Mouse (Mus musculus) Patski (cell line): ENCODE results near the gene Mvb12b. TPM values are rescaled to one million over a fixed set of nuclear protein-coding genes. Genes with fewer than 3 reads are reported as not detected.

ENCODE experiments used
- ATAC-seq: fragments of 100-300 bp; one replicate; pipeline ENCODE4 v1.8.0; 2021
- CTCF ChIA-PET: fragments of 350-600 bp; sonication (Branson Sonifier 250); formaldehyde crosslinking; loops from one replicate; lab custom pipeline; 2022; ENCODE audit warnings: inconsistent platforms; lab: Charles Lee
- POLR2A ChIA-PET: fragments of 350-600 bp; sonication (Branson Sonifier 250); formaldehyde crosslinking; loops from one replicate; lab custom pipeline; 2022; ENCODE audit warnings: antibody characterized with exemption, inconsistent platforms; lab: Charles Lee
- DNase-seq: peaks from one replicate; pipeline ENCODE4 v3.0.0-alpha.2; 2011; ENCODE audit warnings: low read depth, low spot score
- H3K27me3 ChIP-seq: fragments of 371-371 bp; one replicate; pipeline ENCODE4 v1.5.1; 2021
- CTCF ChIP-seq: fragments of 100-300 bp; IDR thresholded peaks from one replicate; pipeline ENCODE4 v1.5.1; 2021
- in situ Hi-C: fragments of 300-500 bp; cut with MboI; formaldehyde crosslinking; loops from 3 replicates; pipeline ENCODE4 v1.11.1; 2018; ENCODE audit warnings: low pct_unique_long_range_greater_than_20kb, mixed read lengths
- polyA plus RNA-seq: library from polyadenylated mRNA; unstranded; gene quantifications from one replicate; pipeline ENCODE4 v1.2.3, GENCODE M21; 2021

Mvb12b gene
- polyA plus RNA-seq, 1 experiment from 2014 or later, result 45.8 TPM

- ChIA-PET POLR2A (no interaction called here), CTCF (no interaction called here)
- in situ Hi-C loops, result loop anchor here (10.0 kb wide), 1 partner anchor 142 kb away; no protein-coding TSS in a partner anchor
- no peaks in the 10 kb centered on the region for H3K27me3 ChIP-seq
- DNase-seq (no peak), ATAC-seq (peak; percentile 45)
- TF ChIP-seq CTCF, result no peak
Observed at GRCm38 (mm10) chr2:33886386-33887327, 1.1 kb downstream of the Mvb12b start.

GRCm38 (mm10) chr2:33885264-33885651 lies 2.5 kb downstream of the Mvb12b start:
- no peak for DNase-seq
- ChIA-PET CTCF (no interaction called here), POLR2A (no interaction called here)
- TF ChIP-seq CTCF, result no peak
- no peak for ATAC-seq
- H3K27me3 ChIP-seq, result no peaks in the 10 kb centered on the region
- in situ Hi-C loops, result loop anchor here (10.0 kb wide), 1 partner anchor 140 kb away; no protein-coding TSS in a partner anchor

- DNase-seq, result no peak
- CTCF ChIA-PET, result no interaction called here
- TF ChIP-seq CTCF, result no peak
- H3K27me3 ChIP-seq, result no peaks in the 10 kb centered on the region
- POLR2A ChIA-PET, result no interaction called here
- ATAC-seq, result no peak
- in situ Hi-C loops, result loop anchor here (10.0 kb wide), 1 partner anchor 140 kb away; no protein-coding TSS in a partner anchor
Observed at GRCm38 (mm10) chr2:33884623-33885263, 3.0 kb downstream of the Mvb12b start.

GRCm38 (mm10) chr2:33879223-33879622 lies 8.5 kb downstream of the Mvb12b start:
- no peak for TF ChIP-seq CTCF
- no peaks in the 10 kb centered on the region for H3K27me3 ChIP-seq
- in situ Hi-C loops, result no loop called here
- ATAC-seq (no peak), DNase-seq (no peak)
- ChIA-PET POLR2A (no interaction called here), CTCF (interaction anchor here (0.8 kb wide), 1 partner anchor 143 kb away, joined by 3 read pairs; no protein-coding TSS in a partner anchor)

GRCm38 (mm10) chr2:33878437-33878836 lies 9.3 kb downstream of the Mvb12b start:
- ATAC-seq, result no peak
- in situ Hi-C loops, result no loop called here
- ChIA-PET POLR2A (no interaction called here), CTCF (no interaction called here)
- no peak for TF ChIP-seq CTCF
- no peak for DNase-seq
- no peaks in the 10 kb centered on the region for H3K27me3 ChIP-seq

- in situ Hi-C loops, result no loop called here
- TF ChIP-seq CTCF, result no peak
- ChIA-PET POLR2A (interaction anchor here (0.6 kb wide), 1 partner anchor 18 kb away, joined by 4 read pairs; no protein-coding TSS in a partner anchor), CTCF (no interaction called here)
- ATAC-seq, result no peak
- no peak for DNase-seq
- no peaks in the 10 kb centered on the region for H3K27me3 ChIP-seq
Observed at GRCm38 (mm10) chr2:33877663-33878360, 9.9 kb downstream of the Mvb12b start.

- no peak for DNase-seq
- POLR2A ChIA-PET, result no interaction called here
- ATAC-seq, result no peak
- CTCF ChIA-PET, result no interaction called here
- in situ Hi-C loops, result no loop called here
- TF ChIP-seq CTCF, result no peak
- no peaks in the 10 kb centered on the region for H3K27me3 ChIP-seq
Observed at GRCm38 (mm10) chr2:33876529-33877290, 11.0 kb downstream of the Mvb12b start.

GRCm38 (mm10) chr2:33875594-33875993 lies 12.2 kb downstream of the Mvb12b start:
- TF ChIP-seq CTCF, result no peak
- ATAC-seq (no peak), DNase-seq (no peak)
- no peaks in the 10 kb centered on the region for H3K27me3 ChIP-seq
- POLR2A ChIA-PET, result no interaction called here
- CTCF ChIA-PET, result interaction anchor here (1.2 kb wide), 1 partner anchor 12 kb away, joined by 4 read pairs; no protein-coding TSS in a partner anchor
- in situ Hi-C loops, result no loop called here

- in situ Hi-C loops, result no loop called here
- no peak for TF ChIP-seq CTCF
- POLR2A ChIA-PET, result interaction anchor here (0.7 kb wide), 1 partner anchor 21 kb away, joined by 3 read pairs; no protein-coding TSS in a partner anchor
Observed at GRCm38 (mm10) chr2:33874856-33875576, 12.7 kb downstream of the Mvb12b start.

More at GRCm38 (mm10) chr2:33874856-33875576, 12.7 kb downstream of the Mvb12b start:
- CTCF ChIA-PET, result interaction anchor here (1.2 kb wide), 1 partner anchor 12 kb away, joined by 4 read pairs; no protein-coding TSS in a partner anchor
- DNase-seq, result no peak
- no peaks in the 10 kb centered on the region for H3K27me3 ChIP-seq
- no peak for ATAC-seq
